Mouse (Mus musculus) bone marrow, adult 2 months (tissue): ENCODE results near the gene Gabbr2.

ENCODE experiments used
- CTCF ChIP-seq: fragments of 200-500 bp; IDR thresholded peaks from 2 replicates; pipeline ENCODE4 v1.5.1; 2011; ENCODE audit warnings: low read length, control low read depth; ENCODE audit not compliant: control insufficient read depth, insufficient read depth
- POLR2A ChIP-seq: fragments of 200-500 bp; IDR thresholded peaks from 2 replicates; pipeline ENCODE4 v1.6.1; 2011; ENCODE audit warnings: low read depth, mild to moderate bottlenecking, control low read depth, low read length, borderline replicate concordance; ENCODE audit not compliant: control insufficient read depth

DNA sequence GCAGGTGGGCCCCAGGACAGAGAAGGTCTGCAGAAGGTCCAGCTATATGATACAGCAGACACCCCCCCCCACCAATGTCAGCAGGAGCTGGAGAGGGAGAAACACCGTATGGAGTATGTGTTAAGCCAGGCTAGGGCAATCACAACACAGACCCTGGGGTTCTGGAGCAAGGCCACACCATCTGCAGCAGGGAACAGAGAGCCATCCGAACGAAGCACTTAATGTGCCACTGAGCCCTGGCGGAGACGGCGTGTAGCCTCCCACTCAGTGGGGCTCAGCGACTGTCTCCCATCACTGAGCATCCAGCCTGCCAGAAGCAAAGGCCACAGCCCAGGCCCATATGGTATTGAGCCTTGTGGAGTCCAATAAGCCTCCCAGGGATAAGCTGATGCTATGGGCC lies 33.7 kb downstream of the Gabbr2 start:
- TF ChIP-seq CTCF (no peak), POLR2A (no peak)
